In the genomic region with DNA sequence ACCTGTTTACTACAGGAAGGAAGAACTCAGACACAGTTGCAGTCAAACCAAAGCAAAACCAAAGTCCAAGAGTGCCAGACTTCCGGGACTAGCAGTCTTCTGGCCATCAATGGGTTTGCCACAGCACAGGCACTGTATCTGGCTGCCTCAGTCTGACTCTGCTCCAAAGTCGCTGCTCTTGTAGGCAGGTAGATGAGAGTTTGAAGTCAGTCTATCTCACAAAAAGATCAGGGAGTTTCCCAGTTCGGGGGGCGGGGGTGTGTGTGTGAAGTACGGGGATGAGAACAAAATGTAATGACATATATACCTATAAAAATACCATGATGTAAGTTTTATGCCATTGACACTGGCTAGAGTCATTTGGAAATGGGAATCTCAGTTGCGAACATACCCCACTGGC, we compare ENCODE assay signal across 30 mouse cellular contexts. TPM values are rescaled to one million over a fixed set of nuclear protein-coding genes. Genes with fewer than 3 reads are reported as not detected.
A peak's percentile ranks its signal among the peaks of the same experiment; 100 is the strongest.
DNase-seq lines count a peak whose midpoint lies in the region; ATAC-seq and TF ChIP-seq lines count a peak whose summit lies in the region.
"Had no signal": no experiment of that assay in that cellular context is flagged by ENCODE, and none has a peak within 500 bp of the region (broad histone marks: within the 10 kb centered on the region; RNA-seq: fewer than 3 reads in every experiment).

No protein-coding gene starts in this region.

- 49% methylated on average over 6 of the region's 6 CpGs for WGBS in small intestine, adult 2 months

- TF ChIP-seq POLR2A in small intestine, adult 2 months (IDR thresholded peaks at IDR 0.05; ENCODE audit: low read depth, low read length): no peak

- peak; percentile 60 for DNase-seq in heart, adult 11 months
- no peak for DNase-seq in heart, adult 18-20 months
- DNase-seq in CD4-positive helper T cell, adult 2 months (ENCODE audit: low read depth, low spot score): peak; percentile 46
- no peak for DNase-seq in layer of hippocampus, adult 18-20 months (ENCODE audit: low spot score in 2 of 2)
- DNase-seq: adrenal gland, postnatal 10 days; adrenal gland, postnatal 36 days; cerebellum, adult 18-20 months; cerebellum, adult 9-10 months; cerebellum, postnatal 14 days; gastrocnemius, postnatal 10 days; gastrocnemius, postnatal 36 days; heart, postnatal 10 days; heart, postnatal 36 days had no signal

- H3K36me3 ChIP-seq in small intestine, adult 2 months (ENCODE audit: control insufficient read depth, insufficient read depth, low read length): no peaks in the 10 kb centered on the region
- H3K36me3 ChIP-seq: embryonic facial prominence, embryonic 12.5 days; embryonic facial prominence, embryonic 15.5 days; forebrain, embryonic 12.5 days; forebrain, embryonic 15.5 days; heart, embryonic 12.5 days; heart, embryonic 15.5 days; hindbrain, embryonic 10.5 days; hindbrain, embryonic 13.5 days had no signal

- H3K4me1 ChIP-seq in small intestine, adult 2 months (ENCODE audit: control insufficient read depth, insufficient read depth, insufficient read length, low read length): peaks cover 12% of the 10 kb centered on the region
- H3K4me1 ChIP-seq: embryonic facial prominence, embryonic 12.5 days; forebrain, embryonic 12.5 days; hindbrain, embryonic 10.5 days had no signal

- peak; percentile 52 for ATAC-seq in activated CD4-positive, CD25-positive, alpha-beta regulatory T cell, adult 4 months
- no peak for ATAC-seq in erythroblast, adult 5-6 weeks (replicated peaks; ENCODE audit: low FRiP score, poor library complexity, severe bottlenecking)
- ATAC-seq: forebrain, embryonic 15.5 days; hindbrain, embryonic 16.5 days had no signal

- no peak for TF ChIP-seq CTCF in small intestine, adult 2 months (IDR thresholded peaks at IDR 0.05; ENCODE audit: extremely low read depth, insufficient read length, insufficient replicate concordance, low read depth, low read length)

- H3K27me3 ChIP-seq in small intestine, adult 2 months (ENCODE audit: control insufficient read depth, insufficient read depth, low read length): no peaks in the 10 kb centered on the region
- H3K27me3 ChIP-seq: embryonic facial prominence, embryonic 12.5 days; embryonic facial prominence, embryonic 15.5 days; forebrain, embryonic 12.5 days; forebrain, embryonic 15.5 days; heart, embryonic 12.5 days; heart, embryonic 15.5 days; hindbrain, embryonic 13.5 days had no signal

- peak overlapping the region; percentile 68; the same call in 1 of the 2 replicates for H3K27ac ChIP-seq in small intestine, adult 2 months (ENCODE audit: insufficient read depth, low read depth, low read length)
- H3K27ac ChIP-seq: embryonic facial prominence, embryonic 12.5 days; embryonic facial prominence, embryonic 15.5 days; forebrain, embryonic 12.5 days; forebrain, embryonic 15.5 days; heart, embryonic 15.5 days; hindbrain, embryonic 10.5 days; hindbrain, embryonic 13.5 days had no signal

- no peak overlapping the region for H3K4me3 ChIP-seq in small intestine, adult 2 months (ENCODE audit: low read depth, low read length)
- H3K4me3 ChIP-seq: embryonic facial prominence, embryonic 12.5 days; embryonic facial prominence, embryonic 15.5 days; erythroblast, embryonic 14.5 days; forebrain, embryonic 12.5 days; forebrain, embryonic 15.5 days; heart, embryonic 12.5 days; heart, embryonic 15.5 days; hindbrain, embryonic 10.5 days; hindbrain, embryonic 13.5 days had no signal

RNA-seq across cellular contexts. Expression of a gene that starts 58.6 kb away (rescaled TPM):
- 1 to 10 TPM in 1 of 2 experiments, under 1 TPM in 1; 0.57 to 1.1 TPM for total RNA-seq in heart, adult 18-20 months (2021)
- 100 to 1,000 TPM; 242 to 284 TPM for polyA plus RNA-seq in activated CD4-positive, CD25-positive, alpha-beta regulatory T cell, adult 4 months (2017; shearing (Covaris generic))
- 0.30 and 0.77 TPM in 2 replicates for polyA plus RNA-seq in small intestine, adult 2 months (2012; rRNA removed)
- total RNA-seq in layer of hippocampus, adult 18-20 months (2021): not detected
- not detected in 2 replicates for total RNA-seq in erythroblast, adult 5-6 weeks (2015; ENCODE audit: low replicate concordance)
- total RNA-seq in erythroblast, adult 5-6 weeks (2017; ENCODE audit: low replicate concordance): not detected in 2 replicates
- total RNA-seq: adrenal gland, adult 18-20 months; adrenal gland, postnatal 36 days; ES-E14; gastrocnemius, postnatal 10 days; granulocyte monocyte progenitor cell, adult 5-6 weeks had no signal
- polyA plus RNA-seq: embryonic facial prominence, embryonic 12.5 days; embryonic facial prominence, embryonic 15.5 days; erythroblast, embryonic 14.5 days; forebrain, embryonic 12.5 days; forebrain, embryonic 15.5 days; heart, embryonic 12.5 days; hindbrain, embryonic 10.5 days; hindbrain, embryonic 13.5 days; hindbrain, embryonic 16.5 days; intestine, embryonic 14.5 days had no signal

Comparison
In these comparisons a context has a peak if more than half of its experiments do, and no peak if none do; other contexts are left out.
1. DNase-seq: peak in heart, adult 11 months (single experiment) and CD4-positive helper T cell, adult 2 months (single experiment); none in heart, adult 18-20 months (0 of 2) and layer of hippocampus, adult 18-20 months (0 of 2).